Mouse (Mus musculus): ENCODE data around the gene Plekhm1. TPM values are rescaled to one million over a fixed set of nuclear protein-coding genes. Genes with fewer than 3 reads are reported as not detected.
A peak's percentile ranks its signal among the peaks of the same experiment; 100 is the strongest.
"Not testable (repeated sequence)": the region's sequence is repeated elsewhere in the genome, so short reads cannot be mapped to it uniquely, and the experiment has no call there.

Gene Plekhm1
- total RNA-seq (2021): 10 to 100 TPM; 19.8 to 21.2 TPM
- long read RNA-seq, full-length matches to known transcripts: 11 of 22 reads
- long read RNA-seq, partial matches to known transcripts: 8 of 22 reads
- long read RNA-seq, other reads (novel, unspliced or antisense): 3 of 22 reads

- DNase-seq (ENCODE audit: low spot score in 2 of 2): peak; percentile 93 to 97
These were observed at the start of gene Plekhm1 for GRCm38 (mm10) chr11:103411981-103412949. TSS of gene Plekhm1 (minus strand) at chr11:103412687.

GRCm38 (mm10) chr11:103451105-103451504 is 38.6 kb upstream of the Plekhm1 start:
- DNase-seq (ENCODE audit: low spot score in 2 of 2): not testable (repeated sequence)

- not testable (repeated sequence) for DNase-seq (ENCODE audit: low spot score in 2 of 2)
These were observed 37.2 kb upstream of the Plekhm1 start for GRCm38 (mm10) chr11:103449721-103450120.

GRCm38 (mm10) chr11:103443678-103444077 is 31.2 kb upstream of the Plekhm1 start:
- DNase-seq (ENCODE audit: low spot score in 2 of 2): no peak

- DNase-seq (ENCODE audit: low spot score in 2 of 2): no peak
These were observed 23.8 kb upstream of the Plekhm1 start for GRCm38 (mm10) chr11:103436282-103436681.

- no peak for DNase-seq (ENCODE audit: low spot score in 2 of 2)
These were observed 12.5 kb upstream of the Plekhm1 start for GRCm38 (mm10) chr11:103425031-103425430.

- DNase-seq (ENCODE audit: low spot score in 2 of 2): no peak
These were observed 7.2 kb upstream of the Plekhm1 start for GRCm38 (mm10) chr11:103419667-103420066.

- DNase-seq (ENCODE audit: low spot score in 2 of 2): no peak
These were observed 6.7 kb upstream of the Plekhm1 start for GRCm38 (mm10) chr11:103419226-103419625.

- no peak for DNase-seq (ENCODE audit: low spot score in 2 of 2)
These were observed 1.0 kb upstream of the Plekhm1 start for GRCm38 (mm10) chr11:103413516-103413915.

- no peak for DNase-seq (ENCODE audit: low spot score in 2 of 2)
These were observed 500 bp upstream of the Plekhm1 start for GRCm38 (mm10) chr11:103412950-103413423.

GRCm38 (mm10) chr11:103411301-103411700 is 1.2 kb downstream of the Plekhm1 start:
- DNase-seq (ENCODE audit: low spot score in 2 of 2): no peak

- DNase-seq (ENCODE audit: low spot score in 2 of 2): no peak
These were observed 3.6 kb downstream of the Plekhm1 start for GRCm38 (mm10) chr11:103408880-103409279.

GRCm38 (mm10) chr11:103407136-103407535 is 5.4 kb downstream of the Plekhm1 start:
- DNase-seq (ENCODE audit: low spot score in 2 of 2): not testable (repeated sequence)

- no peak for DNase-seq (ENCODE audit: low spot score in 2 of 2)
These were observed 5.9 kb downstream of the Plekhm1 start for GRCm38 (mm10) chr11:103406551-103406950.

- no peak for DNase-seq (ENCODE audit: low spot score in 2 of 2)
These were observed 6.7 kb downstream of the Plekhm1 start for GRCm38 (mm10) chr11:103405814-103406213.

GRCm38 (mm10) chr11:103404618-103405017 is 7.9 kb downstream of the Plekhm1 start:
- DNase-seq (ENCODE audit: low spot score in 2 of 2): no peak

- DNase-seq (ENCODE audit: low spot score in 2 of 2): no peak
These were observed 8.7 kb downstream of the Plekhm1 start for GRCm38 (mm10) chr11:103403776-103404175.

GRCm38 (mm10) chr11:103402738-103403137 is 9.7 kb downstream of the Plekhm1 start:
- peak; percentile 43 to 74 for DNase-seq (ENCODE audit: low spot score in 2 of 2)

GRCm38 (mm10) chr11:103402198-103402597 is 10.3 kb downstream of the Plekhm1 start:
- no peak for DNase-seq (ENCODE audit: low spot score in 2 of 2)

GRCm38 (mm10) chr11:103399986-103400385 is 12.5 kb downstream of the Plekhm1 start:
- DNase-seq (ENCODE audit: low spot score in 2 of 2): no peak

- DNase-seq (ENCODE audit: low spot score in 2 of 2): no peak
These were observed 13.4 kb downstream of the Plekhm1 start for GRCm38 (mm10) chr11:103399050-103399449.

- no peak for DNase-seq (ENCODE audit: low spot score in 2 of 2)
These were observed 15.8 kb downstream of the Plekhm1 start for GRCm38 (mm10) chr11:103396682-103397081.

Measured in layer of hippocampus, adult 18-20 months (tissue).